Mouse (Mus musculus) kidney, adult 2 months (tissue): ENCODE measurements around the gene Rasl12. TPM values are rescaled to one million over a fixed set of nuclear protein-coding genes. Genes with fewer than 3 reads are reported as not detected.
A peak's percentile ranks its signal among the peaks of the same experiment; 100 is the strongest.

Experiments
- DNase-seq: peaks from one replicate; pipeline ENCODE4 v3.0.0; 2021
- H3K27ac ChIP-seq: fragments of 200-500 bp; 2 replicates; pipeline ENCODE4 v1.5.1; 2012; ENCODE audit warnings: low read depth, low read length, control low read depth, inconsistent platforms; ENCODE audit not compliant: insufficient read depth
- H3K27me3 ChIP-seq: fragments of 200-500 bp; replicated peaks from 2 replicates; pipeline ENCODE4 v1.6.1; 2012; ENCODE audit warnings: mild to moderate bottlenecking, moderate library complexity, low read length, inconsistent platforms; ENCODE audit not compliant: control insufficient read depth, insufficient read depth
- H3K36me3 ChIP-seq: fragments of 200-500 bp; 2 replicates; pipeline ENCODE4 v1.6.1; 2012; ENCODE audit warnings: mild to moderate bottlenecking, moderate library complexity, low read length, inconsistent platforms; ENCODE audit not compliant: control insufficient read depth, insufficient read depth
- H3K4me1 ChIP-seq: fragments of 200-500 bp; 2 replicates; pipeline ENCODE4 v1.6.1; 2011; ENCODE audit warnings: low read length; ENCODE audit not compliant: control insufficient read depth, insufficient read depth
- H3K4me3 ChIP-seq: fragments of 200-500 bp; 2 replicates; pipeline ENCODE4 v1.5.1; 2011; ENCODE audit warnings: mild to moderate bottlenecking, low read depth, low read length, control low read depth; ENCODE audit not compliant: insufficient read depth
- CTCF ChIP-seq: fragments of 200-500 bp; conservative IDR thresholded peaks from 2 replicates; pipeline ENCODE4 v1.5.1; 2011; ENCODE audit warnings: low read depth, mild to moderate bottlenecking, control low read depth, low read length, moderate library complexity, mixed read lengths; ENCODE audit not compliant: insufficient read depth, insufficient read length
- POLR2A ChIP-seq: fragments of 200-500 bp; IDR thresholded peaks from one replicate; pipeline ENCODE4 v1.6.1; 2011; ENCODE audit warnings: low read depth, low read length, control low read depth
- WGBS: fragments of 180-500 bp; shearing (Covaris S2); methylation state at CpG from one replicate; pipeline ENCODE4 v1.1.7; 2018; 5-methylcytosine and 5-hydroxymethylcytosine counted together
- polyA plus RNA-seq: library from polyadenylated mRNA; depleted of rRNA; stranded (reverse); fragments of >200 nt; gene quantifications from 2 replicates; pipeline ENCODE4 v1.2.3, GENCODE M21; 2012

The Rasl12 gene
- polyA plus RNA-seq, 1 experiment: 9.5 TPM

GRCm38 (mm10) chr9:65365721-65366120 lies 32.6 kb upstream of the Rasl12 start:
- Histone ChIP-seq H3K27ac (no peak overlapping the region), H3K4me3 (no peak overlapping the region), H3K36me3 (peaks cover 2% of the 10 kb centered on the region; the same call in 1 of the 2 replicates), H3K27me3 (no peaks in the 10 kb centered on the region), H3K4me1 (peaks cover 7% of the 10 kb centered on the region; the same call in 1 of the 2 replicates)
- TF ChIP-seq CTCF (no peak), POLR2A (no peak)
- no peak for DNase-seq
- 84% methylated on average over 7 of the region's 7 CpGs for WGBS

GRCm38 (mm10) chr9:65371756-65372155 lies 26.6 kb upstream of the Rasl12 start:
- H3K4me3 ChIP-seq: no peak overlapping the region
- H3K27me3 ChIP-seq: no peaks in the 10 kb centered on the region
- WGBS: 86% methylated on average over 24 of the region's 24 CpGs
- H3K36me3 ChIP-seq: no peaks in the 10 kb centered on the region
- H3K27ac ChIP-seq: no peak overlapping the region
- TF ChIP-seq POLR2A: no peak
- no peak for TF ChIP-seq CTCF
- H3K4me1 ChIP-seq: no peaks in the 10 kb centered on the region
- no peak for DNase-seq

- peak; percentile 53 for DNase-seq
- H3K4me1 ChIP-seq: no peaks in the 10 kb centered on the region
- no peak overlapping the region for H3K4me3 ChIP-seq
- no peaks in the 10 kb centered on the region for H3K36me3 ChIP-seq
- no peak overlapping the region for H3K27ac ChIP-seq
- H3K27me3 ChIP-seq: no peaks in the 10 kb centered on the region
- TF ChIP-seq POLR2A (no peak), CTCF (peak; percentile 60)
- 65% methylated on average over 4 of the region's 4 CpGs for WGBS
Observed at GRCm38 (mm10) chr9:65372449-65372848, 25.9 kb upstream of the Rasl12 start.

- DNase-seq: no peak
- H3K27ac ChIP-seq: no peak overlapping the region
- H3K27me3 ChIP-seq: no peaks in the 10 kb centered on the region
- H3K36me3 ChIP-seq: no peaks in the 10 kb centered on the region
- H3K4me1 ChIP-seq: no peaks in the 10 kb centered on the region
- H3K4me3 ChIP-seq: no peak overlapping the region
- TF ChIP-seq POLR2A (no peak), CTCF (no peak)
- WGBS: 77% methylated on average over 5 of the region's 5 CpGs
Observed at GRCm38 (mm10) chr9:65374468-65375162, 23.7 kb upstream of the Rasl12 start.

- H3K36me3 ChIP-seq: no peaks in the 10 kb centered on the region
- WGBS: 70% methylated on average over 9 of the region's 9 CpGs
- H3K27ac ChIP-seq: no peak overlapping the region
- TF ChIP-seq CTCF (no peak), POLR2A (no peak)
- no peaks in the 10 kb centered on the region for H3K27me3 ChIP-seq
- no peaks in the 10 kb centered on the region for H3K4me1 ChIP-seq
- no peak for DNase-seq
- no peak overlapping the region for H3K4me3 ChIP-seq
Observed at GRCm38 (mm10) chr9:65375163-65375934, 23.0 kb upstream of the Rasl12 start.

GRCm38 (mm10) chr9:65381017-65381590 lies 17.2 kb upstream of the Rasl12 start:
- Histone ChIP-seq H3K27me3 (no peaks in the 10 kb centered on the region), H3K4me1 (peaks cover 3% of the 10 kb centered on the region; the same call in 1 of the 2 replicates), H3K4me3 (no peak overlapping the region), H3K36me3 (no peaks in the 10 kb centered on the region), H3K27ac (no peak overlapping the region)
- WGBS: 78% methylated on average over 4 of the region's 4 CpGs
- DNase-seq: no peak
- TF ChIP-seq CTCF (no peak), POLR2A (no peak)
